Comparison of ENCODE assay signal across 8 mouse cellular contexts in the genomic region with DNA sequence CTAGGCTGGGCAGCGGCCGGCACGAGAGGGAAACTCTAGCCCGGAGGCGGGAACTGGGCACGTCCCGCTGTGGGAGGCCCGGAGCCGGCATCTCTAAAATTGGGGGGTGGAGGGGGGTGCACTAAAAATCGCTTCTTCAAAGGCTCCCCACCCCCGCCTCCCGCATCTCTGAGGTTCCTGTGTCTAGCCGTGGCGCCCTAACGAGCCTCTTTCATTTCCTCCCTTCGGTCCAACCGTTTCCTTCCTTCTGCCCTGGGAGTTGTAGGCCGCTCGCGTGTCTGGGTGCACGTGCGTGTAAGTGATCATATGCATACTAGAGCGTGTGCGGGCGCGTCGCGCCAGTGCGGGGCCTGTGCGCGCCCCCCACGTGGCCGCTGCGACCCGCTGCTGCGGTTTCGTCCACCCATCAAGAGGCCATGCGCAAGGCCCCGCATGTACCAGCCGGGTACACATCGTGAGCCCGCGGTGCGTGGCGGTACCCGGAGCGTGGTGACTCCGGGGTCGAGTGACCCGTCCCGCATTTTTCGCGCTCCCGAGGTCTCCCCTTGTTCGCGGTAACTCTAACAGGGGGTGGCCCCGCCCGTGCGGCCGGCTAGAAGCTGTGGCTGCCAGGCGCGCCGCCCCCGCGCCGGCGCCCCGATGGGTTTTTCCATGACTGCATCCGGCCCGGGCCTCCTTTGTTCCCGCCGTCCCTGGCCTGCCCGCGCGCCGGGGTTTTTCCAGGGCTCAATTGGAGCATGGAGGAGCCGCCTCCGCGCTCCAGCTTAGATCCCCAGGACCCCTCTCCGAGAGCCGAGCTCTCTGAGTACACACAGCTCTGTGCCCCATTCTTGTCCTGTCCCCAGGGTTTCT. TPM values are rescaled to one million over a fixed set of nuclear protein-coding genes. Genes with fewer than 3 reads are reported as not detected.
A peak's percentile ranks its signal among the peaks of the same experiment; 100 is the strongest.
DNase-seq lines count a peak whose midpoint lies in the region; ATAC-seq and TF ChIP-seq lines count a peak whose summit lies in the region.

No protein-coding gene starts in this region.

- H3K27me3 ChIP-seq in CH12.LX (replicated peaks): no peaks in the 10 kb centered on the region
- H3K27me3 ChIP-seq in forebrain, embryonic 13.5 days: no peaks in the 10 kb centered on the region
- H3K27me3 ChIP-seq in neural tube, embryonic 14.5 days (ENCODE audit: control insufficient read depth, insufficient read depth, low read length): no peaks in the 10 kb centered on the region

- H3K9me3 ChIP-seq in CH12.LX (replicated peaks; ENCODE audit: low read length): no peaks in the 10 kb centered on the region
- H3K9me3 ChIP-seq in forebrain, embryonic 13.5 days (replicated peaks): no peaks in the 10 kb centered on the region
- H3K9me3 ChIP-seq in neural tube, embryonic 14.5 days (ENCODE audit: control insufficient read depth, low read length): no peaks in the 10 kb centered on the region

- H3K4me2 ChIP-seq in CH12.LX (ENCODE audit: insufficient read depth, low read depth, poor library complexity, severe bottlenecking): peak overlapping the region; percentile 82
- H3K4me2 ChIP-seq in forebrain, embryonic 13.5 days: peak overlapping the region; percentile 79
- peak overlapping the region; percentile 91 for H3K4me2 ChIP-seq in neural tube, embryonic 14.5 days (ENCODE audit: low read depth, low read length)

- no peaks in the 10 kb centered on the region for H3K36me3 ChIP-seq in CH12.LX (replicated peaks in 1 of 2; ENCODE audit: control insufficient read depth in 1 of 2, insufficient read depth in 1 of 2, low read length in 1 of 2)
- H3K36me3 ChIP-seq in forebrain, embryonic 13.5 days (ENCODE audit: poor library complexity, severe bottlenecking): no peaks in the 10 kb centered on the region
- no peaks in the 10 kb centered on the region for H3K36me3 ChIP-seq in neural tube, embryonic 14.5 days (ENCODE audit: control insufficient read depth, insufficient read depth, low read length)

- TF ChIP-seq CTCF in CH12.LX (conservative IDR thresholded peaks at IDR 0.05 in 1 of 2, IDR thresholded peaks at IDR 0.05 in 1 of 2; ENCODE audit: low read depth in 2 of 2, low read length in 2 of 2): no peak

- peaks cover 19 to 64% of the 10 kb centered on the region in 2 experiments for H3K4me1 ChIP-seq in CH12.LX (ENCODE audit: control insufficient read depth in 1 of 2, insufficient read depth in 2 of 2)
- peaks cover 46% of the 10 kb centered on the region for H3K4me1 ChIP-seq in forebrain, embryonic 13.5 days
- peaks cover 36% of the 10 kb centered on the region for H3K4me1 ChIP-seq in neural tube, embryonic 14.5 days (ENCODE audit: control insufficient read depth, insufficient read depth, low read length)

- ATAC-seq in cerebellum, adult (ENCODE audit: insufficient number of reproducible peaks, low FRiP score, low TSS enrichment): peak; percentile 62
- ATAC-seq in forebrain, embryonic 13.5 days: peak; percentile 74
- peak; percentile 67 for ATAC-seq in neural tube, embryonic 14.5 days (ENCODE audit: low read depth)

- in situ Hi-C loops in CH12.LX (cut with MboI; ENCODE audit: low pct_ligation_motif_present, low pct_unique_long_range_greater_than_20kb, low sequenced_read_pairs): loop anchor here (5.0 to 25.0 kb wide), 3 partner anchors 50 to 595 kb away; no protein-coding TSS in a partner anchor

- under 1% methylated on average over 80 of the region's 81 CpGs for WGBS in forebrain, embryonic 13.5 days
- under 1% methylated on average over 81 of the region's 81 CpGs for WGBS in neural tube, embryonic 14.5 days

- dilution Hi-C loops in CH12.LX (cut with MboI; ENCODE audit: extremely low pct_ligation_motif_present, extremely low pct_unique_long_range_greater_than_20kb, low sequenced_read_pairs): no loop called here

- no peaks in the 10 kb centered on the region for H3K79me2 ChIP-seq in CH12.LX (replicated peaks; ENCODE audit: control insufficient read depth, extremely low read depth, insufficient read depth, poor library complexity, severe bottlenecking)

- peak overlapping the region; percentile 88 for H3K27ac ChIP-seq in CH12.LX (ENCODE audit: insufficient read depth, low read depth)
- peak overlapping the region; percentile 99 for H3K27ac ChIP-seq in forebrain, embryonic 13.5 days
- H3K27ac ChIP-seq in neural tube, embryonic 14.5 days (ENCODE audit: low read depth, low read length): peak overlapping the region; percentile 99

- intact Hi-C loops in heart, postnatal 10 days (cut with DNase I): loop anchor here (1.0 kb wide), 1 partner anchor 45 kb away; no protein-coding TSS in a partner anchor

- peak overlapping the region; percentile 47 to 65 (median 65) for H3K4me3 ChIP-seq in CH12.LX (replicated peaks in 1 of 3; ENCODE audit: low read depth in 2 of 3, low read length in 2 of 3, poor library complexity in 1 of 3)
- H3K4me3 ChIP-seq in forebrain, embryonic 13.5 days: peak overlapping the region; percentile 43
- peak overlapping the region; percentile 42 for H3K4me3 ChIP-seq in neural tube, embryonic 14.5 days (ENCODE audit: low read depth, low read length)

- TF ChIP-seq POLR2A in CH12.LX (IDR thresholded peaks at IDR 0.05; ENCODE audit: low read depth, low read length): peak; percentile 70

- no peak for TF ChIP-seq RAD21 in CH12.LX (IDR thresholded peaks at IDR 0.05; ENCODE audit: low read depth, low read length)

- no peak for TF ChIP-seq EP300 in CH12.LX (IDR thresholded peaks at IDR 0.05; ENCODE audit: low read length)

- peak; percentile 72 for DNase-seq in CH12.LX (ENCODE audit: extremely low read depth)
- DNase-seq in heart, postnatal 10 days: peak; percentile 92
- DNase-seq in layer of hippocampus, adult 11-12 months (ENCODE audit: low spot score): peak; percentile 90
- DNase-seq in lung, adult 18-20 months: peak; percentile 88 to 91
- peak; percentile 91 for DNase-seq in testis, postnatal 10 days (ENCODE audit: low spot score)

- H3K9ac ChIP-seq in CH12.LX (ENCODE audit: insufficient read depth, low read depth): peak overlapping the region; percentile 92
- peak overlapping the region; percentile 96 for H3K9ac ChIP-seq in forebrain, embryonic 13.5 days
- H3K9ac ChIP-seq in neural tube, embryonic 14.5 days (replicated peaks; ENCODE audit: low read depth, low read length): peak overlapping the region; percentile 89

TF ChIP-seq in CH12.LX, 34 proteins besides CTCF, POLR2A, EP300 and RAD21 (continues in another document):
- TF ChIP-seq SMC3 (IDR thresholded peaks at IDR 0.05; ENCODE audit: low read depth, low read length) (no peak), UBTF (IDR thresholded peaks at IDR 0.05; ENCODE audit: low read depth, low read length) (peak; percentile 82), CHD2 (IDR thresholded peaks at IDR 0.05; ENCODE audit: low read length) (peak; percentile 63; the same call in 1 of the 2 replicates), ZC3H11A (IDR thresholded peaks at IDR 0.05; ENCODE audit: low read depth, low read length) (no peak), SIN3A (IDR thresholded peaks at IDR 0.05; ENCODE audit: low read length) (no peak; the same call in 1 of the 2 replicates), MAFK (IDR thresholded peaks at IDR 0.05; ENCODE audit: insufficient replicate concordance, low read length) (no peak), ELF1 (IDR thresholded peaks at IDR 0.05; ENCODE audit: low read depth, low read length) (peak; percentile 24; the same call in 1 of the 2 replicates), GABPA (IDR thresholded peaks at IDR 0.05; ENCODE audit: insufficient replicate concordance, low read depth, low read length) (no peak), CHD1 (IDR thresholded peaks at IDR 0.05; ENCODE audit: low read depth, low read length) (no peak), TBP (conservative IDR thresholded peaks at IDR 0.05; ENCODE audit: low read depth, low read length) (no peak; the same call in 1 of the 2 replicates), JUN (IDR thresholded peaks at IDR 0.05; ENCODE audit: insufficient read depth, low read depth, low read length) (no peak), E2F4 (IDR thresholded peaks at IDR 0.05; ENCODE audit: insufficient replicate concordance, low read depth, low read length) (no peak), ZMIZ1 (IDR thresholded peaks at IDR 0.05; ENCODE audit: low read depth, low read length) (no peak), BHLHE40 (IDR thresholded peaks at IDR 0.05; ENCODE audit: low read depth, low read length) (peak; percentile 97), USF2 (conservative IDR thresholded peaks at IDR 0.05; ENCODE audit: low read depth, low read length) (no peak), RCOR1 (conservative IDR thresholded peaks at IDR 0.05; ENCODE audit: low read depth, low read length) (no peak; the same call in 1 of the 2 replicates), KAT2A (IDR thresholded peaks at IDR 0.05; ENCODE audit: insufficient replicate concordance, low read length) (0 out of 2 replicates have a peak, but pooled peaks have one; percentile 7), NRF1 (IDR thresholded peaks at IDR 0.05; ENCODE audit: low read depth, low read length) (no peak), MAZ (IDR thresholded peaks at IDR 0.05; ENCODE audit: low read depth, low read length) (no peak; the same call in 1 of the 2 replicates), TCF12 (IDR thresholded peaks at IDR 0.05; ENCODE audit: low read depth, low read length) (peak; percentile 60), USF1 (IDR thresholded peaks at IDR 0.05; ENCODE audit: low read depth, low read length) (peak; percentile 13; the same call in 1 of the 2 replicates), MXI1 (IDR thresholded peaks at IDR 0.05; ENCODE audit: low read depth, low read length) (no peak; the same call in none of the 2 replicates), HCFC1 (IDR thresholded peaks at IDR 0.05; ENCODE audit: low read depth, low read length) (no peak), JUND (conservative IDR thresholded peaks at IDR 0.05; ENCODE audit: low read depth, low read length) (no peak), MEF2A (IDR thresholded peaks at IDR 0.05; ENCODE audit: borderline replicate concordance, low read depth, low read length) (no peak; the same call in 1 of the 2 replicates)

RNA-seq across cellular contexts. Expression of a gene that starts 16.1 kb away (rescaled TPM):
- total RNA-seq in CH12.LX (2012; rRNA removed) (not detected in 2 replicates), CH12.LX (2014; rRNA removed) (not detected in 2 replicates)
- not detected in 2 replicates for polyA plus RNA-seq in CH12.LX (2012; ENCODE audit: insufficient read length, low read depth)
- not detected in 2 replicates for polyA plus RNA-seq in forebrain, embryonic 13.5 days (2015; fragmentation: Nextera tagmentation; extraction: Ambion mirVana)
- total RNA-seq in heart, postnatal 10 days (2021): not detected
- polyA plus RNA-seq in neural tube, embryonic 14.5 days (2014; fragmentation: Nextera tagmentation; extraction: Ambion mirVana): not detected in 2 replicates

RNA-seq across cellular contexts. Expression of a gene that starts 16.2 kb away (rescaled TPM):
- total RNA-seq in CH12.LX (2012; rRNA removed): 0.13 TPM in 1 of 2 replicates, not detected in the other
- not detected in 2 replicates for total RNA-seq in CH12.LX (2014; rRNA removed)
- polyA plus RNA-seq in CH12.LX (2012; ENCODE audit: insufficient read length, low read depth): 0.16 TPM in 1 of 2 replicates, not detected in the other
- 0.14 TPM in 1 of 2 replicates, not detected in the other for polyA plus RNA-seq in forebrain, embryonic 13.5 days (2015; fragmentation: Nextera tagmentation; extraction: Ambion mirVana)
- not detected for total RNA-seq in heart, postnatal 10 days (2021)
- polyA plus RNA-seq in neural tube, embryonic 14.5 days (2014; fragmentation: Nextera tagmentation; extraction: Ambion mirVana): not detected in 2 replicates

Comparison
In these comparisons a context has a peak if more than half of its experiments do, and no peak if none do; other contexts are left out.
1. Peak in every context shown above with its lines: DNase-seq, ATAC-seq, H3K4me3 ChIP-seq and H3K27ac ChIP-seq.